Mouse (Mus musculus): ENCODE data around the gene Lhx2. TPM values are rescaled to one million over a fixed set of nuclear protein-coding genes. Genes with fewer than 3 reads are reported as not detected.

The Lhx2 gene
- polyA plus RNA-seq, 1 experiment, result 2.5 TPM

GRCm38 (mm10) chr2:38344727-38345126 is 5.6 kb downstream of the Lhx2 start:
- H3K36me3 ChIP-seq (ENCODE audit: control insufficient read depth, insufficient read depth, low read length), result no peaks in the 10 kb centered on the region
- no peak overlapping the region for H3K27ac ChIP-seq (ENCODE audit: control insufficient read depth, insufficient read depth, low read length)
- no peak overlapping the region for H3K4me3 ChIP-seq (ENCODE audit: control insufficient read depth, insufficient read depth, low read length)
- H3K27me3 ChIP-seq (ENCODE audit: control insufficient read depth, insufficient read depth, low read length), result peaks cover 50% of the 10 kb centered on the region
- no peak for DNase-seq
- no peak for TF ChIP-seq CTCF (IDR thresholded peaks at IDR 0.05; ENCODE audit: borderline replicate concordance, control insufficient read depth, extremely low read depth, insufficient read depth, low read length, poor library complexity)
- TF ChIP-seq POLR2A (IDR thresholded peaks at IDR 0.05; ENCODE audit: control insufficient read depth, extremely low read depth, insufficient read depth, low read length, poor library complexity), result no peak
- peaks cover 7% of the 10 kb centered on the region for H3K4me1 ChIP-seq (replicated peaks; ENCODE audit: control insufficient read depth, insufficient read depth, low read length)

GRCm38 (mm10) chr2:38346417-38346816 is 7.3 kb downstream of the Lhx2 start:
- H3K4me3 ChIP-seq (ENCODE audit: control insufficient read depth, insufficient read depth, low read length), result no peak overlapping the region
- DNase-seq, result no peak
- no peaks in the 10 kb centered on the region for H3K36me3 ChIP-seq (ENCODE audit: control insufficient read depth, insufficient read depth, low read length)
- peaks cover 41% of the 10 kb centered on the region for H3K27me3 ChIP-seq (ENCODE audit: control insufficient read depth, insufficient read depth, low read length)
- H3K27ac ChIP-seq (ENCODE audit: control insufficient read depth, insufficient read depth, low read length), result no peak overlapping the region
- WGBS, result 16% methylated on average over 6 of the region's 6 CpGs
- peaks cover 17% of the 10 kb centered on the region for H3K4me1 ChIP-seq (replicated peaks; ENCODE audit: control insufficient read depth, insufficient read depth, low read length)
- TF ChIP-seq POLR2A (IDR thresholded peaks at IDR 0.05; ENCODE audit: control insufficient read depth, extremely low read depth, insufficient read depth, low read length, poor library complexity), result no peak

GRCm38 (mm10) chr2:38346881-38347764 is 8.0 kb downstream of the Lhx2 start:
- H3K4me1 ChIP-seq (replicated peaks; ENCODE audit: control insufficient read depth, insufficient read depth, low read length), result peaks cover 25% of the 10 kb centered on the region
- TF ChIP-seq CTCF (IDR thresholded peaks at IDR 0.05; ENCODE audit: borderline replicate concordance, control insufficient read depth, extremely low read depth, insufficient read depth, low read length, poor library complexity) (no peak), POLR2A (IDR thresholded peaks at IDR 0.05; ENCODE audit: control insufficient read depth, extremely low read depth, insufficient read depth, low read length, poor library complexity) (no peak)
- no peak for DNase-seq
- H3K27me3 ChIP-seq (ENCODE audit: control insufficient read depth, insufficient read depth, low read length), result peaks cover 47% of the 10 kb centered on the region
- 6% methylated on average over 15 of the region's 15 CpGs for WGBS
- no peak overlapping the region for H3K27ac ChIP-seq (ENCODE audit: control insufficient read depth, insufficient read depth, low read length)
- H3K4me3 ChIP-seq (ENCODE audit: control insufficient read depth, insufficient read depth, low read length), result no peak overlapping the region
- H3K36me3 ChIP-seq (ENCODE audit: control insufficient read depth, insufficient read depth, low read length), result no peaks in the 10 kb centered on the region

GRCm38 (mm10) chr2:38347811-38348551 is 8.9 kb downstream of the Lhx2 start:
- TF ChIP-seq POLR2A (IDR thresholded peaks at IDR 0.05; ENCODE audit: control insufficient read depth, extremely low read depth, insufficient read depth, low read length, poor library complexity) (no peak), CTCF (IDR thresholded peaks at IDR 0.05; ENCODE audit: borderline replicate concordance, control insufficient read depth, extremely low read depth, insufficient read depth, low read length, poor library complexity) (no peak)
- Histone ChIP-seq H3K27me3 (ENCODE audit: control insufficient read depth, insufficient read depth, low read length) (peaks cover 49% of the 10 kb centered on the region), H3K4me3 (ENCODE audit: control insufficient read depth, insufficient read depth, low read length) (no peak overlapping the region; the same call in 1 of the 2 replicates), H3K27ac (ENCODE audit: control insufficient read depth, insufficient read depth, low read length) (no peak overlapping the region), H3K4me1 (replicated peaks; ENCODE audit: control insufficient read depth, insufficient read depth, low read length) (peaks cover 26% of the 10 kb centered on the region), H3K36me3 (ENCODE audit: control insufficient read depth, insufficient read depth, low read length) (no peaks in the 10 kb centered on the region)
- no peak for DNase-seq
- 2% methylated on average over 53 of the region's 54 CpGs for WGBS

GRCm38 (mm10) chr2:38348660-38349420 is 9.8 kb downstream of the Lhx2 start:
- peaks cover 47% of the 10 kb centered on the region for H3K27me3 ChIP-seq (ENCODE audit: control insufficient read depth, insufficient read depth, low read length)
- no peak for TF ChIP-seq CTCF (IDR thresholded peaks at IDR 0.05; ENCODE audit: borderline replicate concordance, control insufficient read depth, extremely low read depth, insufficient read depth, low read length, poor library complexity)
- H3K27ac ChIP-seq (ENCODE audit: control insufficient read depth, insufficient read depth, low read length), result no peak overlapping the region
- H3K4me3 ChIP-seq (ENCODE audit: control insufficient read depth, insufficient read depth, low read length), result no peak overlapping the region
- peaks cover 26% of the 10 kb centered on the region for H3K4me1 ChIP-seq (replicated peaks; ENCODE audit: control insufficient read depth, insufficient read depth, low read length)
- WGBS, result 8% methylated on average over 19 of the region's 19 CpGs
- no peak for DNase-seq
- no peaks in the 10 kb centered on the region for H3K36me3 ChIP-seq (ENCODE audit: control insufficient read depth, insufficient read depth, low read length)
